Mouse (Mus musculus): ENCODE measurements at regions not wholly inside any gene's neighbourhood (a gene's known extent, or its start where the extent isn't known, plus 50 kb on each side); places are given as distances from the start of the nearest gene placed in this dataset.
"Not testable (repeated sequence)": the region's sequence is repeated elsewhere in the genome, so short reads cannot be mapped to it uniquely, and the experiment has no call there.

GRCm38 (mm10) chr17:82674593-82674992 is 540.5 kb upstream of the Pkdcc start:
- H3K9ac ChIP-seq (ENCODE audit: low read depth, low read length) = no peak overlapping the region
- WGBS = 81% methylated on average over 2 of the region's 2 CpGs
- H3K27me3 ChIP-seq (ENCODE audit: insufficient read depth, low read length) = no peaks in the 10 kb centered on the region
- DNase-seq (ENCODE audit: low spot score) = no peak
- H3K9me3 ChIP-seq (replicated peaks; ENCODE audit: low read length) = no peaks in the 10 kb centered on the region
- H3K4me3 ChIP-seq (replicated peaks; ENCODE audit: low read depth, low read length) = no peak overlapping the region
- no peak for ATAC-seq (replicated peaks; ENCODE audit: low FRiP score, low read depth)
- H3K4me2 ChIP-seq (ENCODE audit: low read length) = no peak overlapping the region
- TF ChIP-seq CTCF (IDR thresholded peaks at IDR 0.05; ENCODE audit: low read depth) = no peak
- H3K4me1 ChIP-seq (replicated peaks; ENCODE audit: insufficient read depth, low read length) = no peaks in the 10 kb centered on the region
- H3K36me3 ChIP-seq (ENCODE audit: insufficient read depth, low read length) = no peaks in the 10 kb centered on the region
- H3K27ac ChIP-seq = no peak overlapping the region

DNA sequence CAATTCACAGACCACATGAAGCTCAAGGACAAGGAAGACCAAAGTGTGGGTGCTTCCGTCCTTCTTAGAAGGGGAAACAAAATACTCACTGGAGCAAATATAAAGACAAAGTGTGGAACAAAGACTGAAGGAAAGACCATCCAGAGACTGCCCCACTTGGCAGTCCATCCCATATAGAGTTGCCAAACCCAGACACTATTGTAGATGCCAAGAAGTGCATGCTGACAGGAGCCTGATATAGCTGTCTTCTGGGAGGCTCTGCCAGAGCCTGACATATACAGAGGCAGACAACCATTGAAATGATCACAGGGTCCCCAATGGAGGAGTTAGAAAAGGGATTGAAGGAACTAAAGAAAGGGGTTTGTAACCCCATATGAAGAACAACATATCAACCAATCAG is 548.5 kb upstream of the Pkdcc start:
- WGBS = 90% methylated on average over 1 of the region's 1 CpGs
- not testable (repeated sequence) for H3K27ac ChIP-seq; H3K9me3 ChIP-seq (replicated peaks; ENCODE audit: low read length); H3K9ac ChIP-seq (ENCODE audit: low read depth, low read length); ATAC-seq (replicated peaks; ENCODE audit: low FRiP score, low read depth); DNase-seq (ENCODE audit: low spot score); H3K36me3 ChIP-seq (ENCODE audit: insufficient read depth, low read length); H3K4me1 ChIP-seq (replicated peaks; ENCODE audit: insufficient read depth, low read length); H3K4me3 ChIP-seq (replicated peaks; ENCODE audit: low read depth, low read length); H3K27me3 ChIP-seq (ENCODE audit: insufficient read depth, low read length); H3K4me2 ChIP-seq (ENCODE audit: low read length)

DNA sequence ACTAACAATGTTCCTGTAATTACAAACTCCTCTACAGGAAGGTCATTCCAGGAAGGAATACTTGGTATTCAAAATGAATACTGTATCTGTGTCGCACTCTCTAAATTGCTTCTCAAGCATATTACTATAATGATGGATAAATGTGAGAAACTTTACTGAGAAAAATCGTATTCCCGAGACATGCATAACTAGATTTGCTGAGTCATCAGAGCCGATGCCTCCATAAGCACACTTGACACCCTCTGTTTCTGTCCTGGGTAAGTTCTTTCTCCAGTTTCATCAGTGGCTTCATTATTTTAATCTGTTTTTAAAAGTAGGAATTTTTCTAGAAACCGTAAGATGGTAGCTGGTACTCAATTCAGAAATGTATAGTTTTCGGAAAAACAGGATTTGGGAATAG is 550.7 kb upstream of the Pkdcc start:
- no peak for ATAC-seq (replicated peaks; ENCODE audit: low FRiP score, low read depth)
- no peak overlapping the region for H3K4me2 ChIP-seq (ENCODE audit: low read length)
- no peaks in the 10 kb centered on the region for H3K4me1 ChIP-seq (replicated peaks; ENCODE audit: insufficient read depth, low read length)
- no peak overlapping the region for H3K27ac ChIP-seq
- TF ChIP-seq CTCF (IDR thresholded peaks at IDR 0.05; ENCODE audit: low read depth) = no peak
- no peaks in the 10 kb centered on the region for H3K36me3 ChIP-seq (ENCODE audit: insufficient read depth, low read length)
- WGBS = 92% methylated on average over 6 of the region's 6 CpGs
- no peaks in the 10 kb centered on the region for H3K9me3 ChIP-seq (replicated peaks; ENCODE audit: low read length)
- no peak for DNase-seq (ENCODE audit: low spot score)
- H3K4me3 ChIP-seq (replicated peaks; ENCODE audit: low read depth, low read length) = no peak overlapping the region
- no peaks in the 10 kb centered on the region for H3K27me3 ChIP-seq (ENCODE audit: insufficient read depth, low read length)
- no peak overlapping the region for H3K9ac ChIP-seq (ENCODE audit: low read depth, low read length)

DNA sequence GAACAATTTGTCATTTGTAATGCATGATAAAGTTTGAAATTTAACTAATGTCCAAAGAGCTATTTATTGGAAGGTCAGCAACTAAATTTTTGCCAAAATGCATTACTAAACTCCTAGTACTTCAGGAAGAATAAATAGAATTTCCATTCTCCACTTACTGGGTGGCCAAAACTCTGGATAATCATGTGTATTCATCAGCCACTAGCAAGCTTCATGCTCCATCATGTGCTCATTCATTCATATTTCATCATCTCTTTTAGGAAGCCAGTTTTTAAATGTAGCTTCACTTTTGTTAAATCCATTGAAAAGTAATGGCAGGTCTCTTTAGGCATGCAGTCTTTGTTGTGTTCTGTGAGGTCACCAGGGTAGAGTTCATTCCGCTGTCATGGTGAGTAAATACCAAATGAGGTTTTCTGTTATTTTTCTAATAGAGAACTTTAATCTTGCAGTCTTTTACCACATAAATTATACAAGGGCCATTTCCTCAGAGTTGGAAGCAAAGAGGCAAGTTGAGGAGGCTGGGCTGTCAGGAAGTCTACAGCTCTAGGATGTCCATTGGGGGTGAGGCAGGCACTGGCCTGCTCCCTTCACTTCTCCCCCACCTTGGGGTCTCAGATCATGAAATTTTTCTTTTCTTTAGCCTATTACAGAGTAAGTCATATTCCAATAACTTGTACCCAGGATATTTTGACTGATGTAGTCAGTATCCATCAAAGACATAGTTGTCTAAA is 578.5 kb upstream of the Pkdcc start:
- ATAC-seq (replicated peaks; ENCODE audit: low FRiP score, low read depth) = no peak
- Histone ChIP-seq H3K4me1 (replicated peaks; ENCODE audit: insufficient read depth, low read length) (no peaks in the 10 kb centered on the region), H3K4me2 (ENCODE audit: low read length) (no peak overlapping the region), H3K36me3 (ENCODE audit: insufficient read depth, low read length) (no peaks in the 10 kb centered on the region), H3K9me3 (replicated peaks; ENCODE audit: low read length) (no peaks in the 10 kb centered on the region), H3K4me3 (replicated peaks; ENCODE audit: low read depth, low read length) (no peak overlapping the region), H3K27ac (no peak overlapping the region), H3K27me3 (ENCODE audit: insufficient read depth, low read length) (no peaks in the 10 kb centered on the region), H3K9ac (ENCODE audit: low read depth, low read length) (no peak overlapping the region)
- DNase-seq (ENCODE audit: low spot score) = peak; percentile 78
- TF ChIP-seq CTCF (IDR thresholded peaks at IDR 0.05; ENCODE audit: low read depth) = no peak
- 38% methylated on average over 1 of the region's 1 CpGs for WGBS

GRCm38 (mm10) chr17:82635849-82636248 is 579.2 kb upstream of the Pkdcc start:
- H3K27ac ChIP-seq = no peak overlapping the region
- WGBS = 49% methylated on average over 4 of the region's 4 CpGs

DNA sequence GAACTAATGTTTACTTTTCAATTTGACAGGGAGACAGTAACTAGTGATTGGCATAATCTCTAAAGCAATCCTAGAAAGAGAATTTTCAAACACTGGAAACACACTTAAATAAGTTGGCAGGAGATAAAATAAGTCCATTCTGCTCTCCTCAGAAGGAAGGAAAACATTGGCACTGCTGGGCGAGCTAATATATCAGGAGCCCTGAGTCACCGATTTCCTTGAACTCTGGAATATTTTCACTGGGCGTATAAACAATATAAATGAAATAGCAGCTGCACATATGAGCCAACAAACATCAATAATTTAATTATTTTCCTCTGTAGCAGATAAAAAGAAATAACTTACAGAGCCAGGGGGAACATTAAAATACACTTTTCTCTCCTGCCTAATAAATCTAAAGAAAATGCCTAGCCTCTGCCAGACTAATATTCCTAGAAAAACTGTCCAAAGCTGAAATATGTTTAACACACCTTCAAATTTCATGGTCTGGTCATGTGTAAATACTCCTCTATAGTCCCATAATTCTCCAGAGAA is 608.4 kb upstream of the Pkdcc start:
- peak; percentile 60 for DNase-seq (ENCODE audit: low spot score)

More at GRCm38 (mm10) chr17:82635849-82636248, 579.2 kb upstream of the Pkdcc start:
- Histone ChIP-seq H3K4me2 (ENCODE audit: low read length) (no peak overlapping the region), H3K27me3 (ENCODE audit: insufficient read depth, low read length) (no peaks in the 10 kb centered on the region), H3K9ac (ENCODE audit: low read depth, low read length) (no peak overlapping the region), H3K4me1 (replicated peaks; ENCODE audit: insufficient read depth, low read length) (no peaks in the 10 kb centered on the region), H3K36me3 (ENCODE audit: insufficient read depth, low read length) (no peaks in the 10 kb centered on the region), H3K4me3 (replicated peaks; ENCODE audit: low read depth, low read length) (no peak overlapping the region), H3K9me3 (replicated peaks; ENCODE audit: low read length) (no peaks in the 10 kb centered on the region)
- ATAC-seq (replicated peaks; ENCODE audit: low FRiP score, low read depth) = no peak
- DNase-seq (ENCODE audit: low spot score) = peak; percentile 4
- no peak for TF ChIP-seq CTCF (IDR thresholded peaks at IDR 0.05; ENCODE audit: low read depth)

More for the DNA sequence above, 608.4 kb upstream of the Pkdcc start:
- Histone ChIP-seq H3K4me1 (replicated peaks; ENCODE audit: insufficient read depth, low read length) (no peaks in the 10 kb centered on the region), H3K9ac (ENCODE audit: low read depth, low read length) (no peak overlapping the region), H3K9me3 (replicated peaks; ENCODE audit: low read length) (no peaks in the 10 kb centered on the region), H3K27me3 (ENCODE audit: insufficient read depth, low read length) (no peaks in the 10 kb centered on the region), H3K4me3 (replicated peaks; ENCODE audit: low read depth, low read length) (no peak overlapping the region), H3K4me2 (ENCODE audit: low read length) (no peak overlapping the region), H3K36me3 (ENCODE audit: insufficient read depth, low read length) (no peaks in the 10 kb centered on the region), H3K27ac (no peak overlapping the region)
- WGBS = 52% methylated on average over 3 of the region's 3 CpGs
- ATAC-seq (replicated peaks; ENCODE audit: low FRiP score, low read depth) = no peak
- no peak for TF ChIP-seq CTCF (IDR thresholded peaks at IDR 0.05; ENCODE audit: low read depth)

Data from kidney, postnatal 0 days (tissue).